Mouse (Mus musculus) monocyte, adult 59 days (primary cell): ENCODE results near the gene Crnkl1. TPM values are rescaled to one million over a fixed set of nuclear protein-coding genes. Genes with fewer than 3 reads are reported as not detected.

ENCODE experiments used
- total RNA-seq, 2 experiments: library from RNA; stranded (reverse); gene quantifications; one replicate each; pipeline ENCODE4 v1.2.4; 2023

The Crnkl1 gene
- 10 to 100 TPM; 43.9 to 50.4 TPM for total RNA-seq

DNA sequence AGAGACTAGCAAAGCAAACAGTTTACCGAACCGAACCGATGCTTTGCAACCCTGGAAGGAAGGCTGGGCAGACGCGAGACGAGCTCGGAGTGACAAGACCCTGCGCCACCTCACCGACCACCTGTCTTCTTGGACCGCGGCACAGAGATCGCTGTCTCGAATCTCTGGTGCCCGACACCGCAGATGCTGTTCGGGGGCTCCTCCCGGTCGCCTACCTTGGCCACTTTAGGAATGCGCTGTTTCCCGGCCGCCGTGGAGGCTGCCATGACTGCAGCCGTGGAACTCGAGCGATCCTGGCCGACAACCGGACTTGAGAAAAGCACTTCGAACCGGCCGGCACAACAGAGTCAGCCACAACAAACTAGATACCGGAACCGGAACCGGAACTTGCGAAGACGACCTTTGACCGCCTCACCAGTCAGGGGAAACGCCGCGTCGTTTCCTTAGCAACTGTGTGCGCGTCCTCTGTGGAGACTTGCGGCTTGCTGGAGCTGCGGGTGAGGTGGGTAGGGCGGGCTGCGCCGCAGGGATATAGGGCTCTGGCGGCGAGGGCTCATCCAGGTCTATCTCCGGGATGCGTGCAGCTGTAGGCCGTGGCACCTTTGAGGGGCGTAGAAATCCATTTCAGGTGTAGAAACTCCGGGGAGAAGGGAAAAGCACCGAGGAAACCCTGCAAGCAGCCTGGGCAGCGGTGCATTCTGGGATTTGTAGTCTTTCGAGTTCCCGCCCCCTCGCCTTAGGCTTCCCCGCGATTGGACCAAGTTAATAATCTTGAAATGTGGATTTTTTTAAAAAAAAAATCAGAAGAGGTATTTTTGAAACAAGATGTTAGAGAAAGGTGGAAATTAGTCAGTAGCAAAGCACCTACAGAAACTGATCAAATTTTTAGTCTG lies at the start of gene Crnkl1, which contains the start of gene Cfap61:
Gene Crnkl1 (minus strand): TSS at position 676 of the 893 bp plus-strand sequence.
Gene Cfap61 (plus strand): TSS at position 446 of the 893 bp plus-strand sequence.

DNA sequence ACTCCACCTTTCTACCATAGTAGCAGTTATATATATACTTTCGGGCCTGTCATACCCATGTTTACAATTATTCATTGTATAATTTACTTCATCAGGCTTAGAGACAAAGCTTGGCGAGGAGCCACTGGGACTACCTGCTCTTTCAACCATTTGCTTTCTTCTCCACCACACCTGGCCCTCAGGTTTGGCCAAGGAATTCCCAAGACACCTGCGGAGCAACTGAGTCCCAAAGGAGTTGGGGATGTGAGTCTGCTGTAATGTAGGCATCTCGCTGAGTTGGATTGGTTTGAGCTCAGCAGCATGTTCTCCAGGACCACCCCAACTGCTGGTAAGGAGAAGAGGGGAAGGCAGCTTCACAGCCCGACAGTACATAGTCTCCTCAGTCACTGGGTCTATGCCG lies 33.0 kb downstream of the Crnkl1 start, which contains the start of gene Naa20:
Gene Naa20 (plus strand): TSS at position 239 of the 400 bp plus-strand sequence.

Other genes starting within 250 kb of the Crnkl1 start
- 10 to 100 TPM; 30.2 to 32.6 TPM for gene Naa20, start 32.9 kb downstream of the Crnkl1 start, total RNA-seq
- 1 to 10 TPM; 1.4 to 4.2 TPM for gene Cfap61, start 230 bp downstream of the Crnkl1 start, total RNA-seq